Mouse (Mus musculus) embryonic fibroblast, embryonic 13.5 days (primary cell): ENCODE results near the gene Psmc3.

Source experiments
- CTCF ChIP-seq: IDR thresholded peaks from 2 replicates; pipeline ENCODE4 v1.5.1; 2011; ENCODE audit warnings: mild to moderate bottlenecking, control low read depth, low read length, moderate library complexity, borderline replicate concordance; ENCODE audit not compliant: insufficient read depth
- POLR2A ChIP-seq: IDR thresholded peaks from 2 replicates; pipeline ENCODE4 v1.6.1; 2011; ENCODE audit warnings: low read depth, mild to moderate bottlenecking, control low read depth, low read length, moderate library complexity

DNA sequence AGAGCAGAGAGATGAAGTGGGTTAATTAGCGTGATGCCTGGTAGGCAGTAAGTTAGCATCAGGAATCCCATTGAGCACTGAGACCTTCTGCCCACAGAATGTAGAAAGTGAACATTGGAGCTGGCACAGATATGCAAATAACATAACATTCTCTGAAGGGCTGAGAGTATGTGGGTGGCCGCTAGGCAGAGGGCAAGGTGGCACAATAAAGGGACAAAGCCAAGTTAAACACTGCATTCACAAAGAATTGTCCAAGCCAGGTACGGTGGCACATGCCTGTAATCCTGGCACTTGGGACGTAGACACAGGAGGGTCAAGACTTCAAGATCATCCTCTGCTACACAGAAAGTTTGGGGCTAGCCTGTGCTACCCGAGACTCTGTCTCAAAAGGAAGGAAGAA is 55.4 kb downstream of the Psmc3 start:
- TF ChIP-seq POLR2A: no peak
- TF ChIP-seq CTCF: no peak
